15 mouse cellular contexts compared by ENCODE assay signal in genomic region chr6:50328901-50329300, GRCm38 (mm10).
A peak's percentile ranks its signal among the peaks of the same experiment; 100 is the strongest.
DNase-seq lines count a peak whose midpoint lies in the region; ATAC-seq and TF ChIP-seq lines count a peak whose summit lies in the region.
"Had no signal": no experiment of that assay in that cellular context is flagged by ENCODE, and none has a peak within 500 bp of the region (broad histone marks: within the 10 kb centered on the region; RNA-seq: fewer than 3 reads in every experiment).

No protein-coding gene starts in this region.

- DNase-seq in heart, postnatal 0 days (ENCODE audit: low spot score), result peak; percentile 48
- no peak for DNase-seq in heart, adult 8-10 months (ENCODE audit: low spot score)
- DNase-seq in NIH3T3 (ENCODE audit: low read depth), result peak; percentile 55
- DNase-seq in embryonic facial prominence, embryonic 14.5 days (ENCODE audit: low spot score), result peak; percentile 61
- no peak for DNase-seq in retina, embryonic 14.5 days (ENCODE audit: low spot score)
- DNase-seq in ovary, postnatal 10 days (ENCODE audit: low spot score), result no peak
- DNase-seq: adrenal gland, postnatal 25 days; cerebellum, adult 9-10 months; liver, embryonic 13.5 days; right cerebral cortex, postnatal 25 days; thymus, adult 18-20 months had no signal

- peak overlapping the region; percentile 54; the same call in 1 of the 2 replicates for H3K27ac ChIP-seq in heart, postnatal 0 days (ENCODE audit: low read depth)
- H3K27ac ChIP-seq in embryonic facial prominence, embryonic 14.5 days (replicated peaks; ENCODE audit: low read depth, low read length), result 0 out of 2 replicates have a peak overlapping the region, but pooled peaks have one; percentile 10
- H3K27ac ChIP-seq in lung, embryonic 15.5 days, result peak overlapping the region; percentile 27; the same call in 1 of the 2 replicates
- no peak overlapping the region for H3K27ac ChIP-seq in neural tube, embryonic 15.5 days (replicated peaks)
- H3K27ac ChIP-seq: liver, embryonic 13.5 days; neural tube, embryonic 13.5 days had no signal

- H3K4me2 ChIP-seq in heart, postnatal 0 days (ENCODE audit: low read depth, low read length), result no peak overlapping the region
- no peak overlapping the region for H3K4me2 ChIP-seq in embryonic facial prominence, embryonic 14.5 days (ENCODE audit: low read depth, low read length)
- peak overlapping the region; percentile 21; the same call in 1 of the 2 replicates for H3K4me2 ChIP-seq in lung, embryonic 15.5 days
- no peak overlapping the region for H3K4me2 ChIP-seq in neural tube, embryonic 15.5 days
- H3K4me2 ChIP-seq: liver, embryonic 13.5 days; midbrain, embryonic 11.5 days; neural tube, embryonic 13.5 days had no signal

- peak; percentile 52; the same call in 1 of the 2 replicates for ATAC-seq in heart, postnatal 0 days (ENCODE audit: insufficient read depth, low read depth)
- peak; percentile 57; the same call in 1 of the 2 replicates for ATAC-seq in embryonic facial prominence, embryonic 14.5 days (ENCODE audit: low read depth)
- peak; percentile 72; the same call in 1 of the 2 replicates for ATAC-seq in lung, embryonic 15.5 days (ENCODE audit: borderline replicate concordance, extremely low read depth, low FRiP score, low TSS enrichment)
- ATAC-seq in neural tube, embryonic 15.5 days (ENCODE audit: low FRiP score), result no peak

- H3K9me3 ChIP-seq in heart, postnatal 0 days (replicated peaks; ENCODE audit: control insufficient read depth, low read length), result no peaks in the 10 kb centered on the region
- H3K9me3 ChIP-seq in embryonic facial prominence, embryonic 14.5 days (ENCODE audit: control insufficient read depth, low read length), result no peaks in the 10 kb centered on the region
- no peaks in the 10 kb centered on the region for H3K9me3 ChIP-seq in lung, embryonic 15.5 days
- no peaks in the 10 kb centered on the region for H3K9me3 ChIP-seq in neural tube, embryonic 15.5 days (replicated peaks)
- H3K9me3 ChIP-seq: liver, embryonic 13.5 days; neural tube, embryonic 13.5 days had no signal

- H3K27me3 ChIP-seq in heart, postnatal 0 days (ENCODE audit: control insufficient read depth, insufficient read depth, low read length), result no peaks in the 10 kb centered on the region
- no peaks in the 10 kb centered on the region for H3K27me3 ChIP-seq in embryonic facial prominence, embryonic 14.5 days (replicated peaks; ENCODE audit: control insufficient read depth, insufficient read depth, low read length)
- no peaks in the 10 kb centered on the region for H3K27me3 ChIP-seq in lung, embryonic 15.5 days
- no peaks in the 10 kb centered on the region for H3K27me3 ChIP-seq in neural tube, embryonic 15.5 days (replicated peaks)
- H3K27me3 ChIP-seq: liver, embryonic 13.5 days; neural tube, embryonic 13.5 days had no signal

- no peak for TF ChIP-seq CTCF in heart, postnatal 0 days (IDR thresholded peaks at IDR 0.05; ENCODE audit: low read depth)

- H3K36me3 ChIP-seq in heart, postnatal 0 days (replicated peaks; ENCODE audit: control insufficient read depth, insufficient read depth, low read length), result peaks cover 7% of the 10 kb centered on the region; the same call in 1 of the 2 replicates
- H3K36me3 ChIP-seq in embryonic facial prominence, embryonic 14.5 days (ENCODE audit: control insufficient read depth, insufficient read depth, low read length), result 0 out of 2 replicates have a peak, but pooled peaks cover 6% of the 10 kb centered on the region
- no peaks in the 10 kb centered on the region for H3K36me3 ChIP-seq in lung, embryonic 15.5 days
- H3K36me3 ChIP-seq in neural tube, embryonic 15.5 days, result no peaks in the 10 kb centered on the region
- H3K36me3 ChIP-seq: liver, embryonic 13.5 days; neural tube, embryonic 13.5 days had no signal

- no peak overlapping the region for H3K9ac ChIP-seq in heart, postnatal 0 days (replicated peaks; ENCODE audit: low read depth, low read length)
- H3K9ac ChIP-seq in embryonic facial prominence, embryonic 14.5 days (ENCODE audit: low read depth, low read length), result no peak overlapping the region
- no peak overlapping the region for H3K9ac ChIP-seq in lung, embryonic 15.5 days
- H3K9ac ChIP-seq in neural tube, embryonic 15.5 days (replicated peaks), result no peak overlapping the region
- H3K9ac ChIP-seq: liver, embryonic 13.5 days; neural tube, embryonic 13.5 days had no signal

- TF ChIP-seq EP300 in heart, postnatal 0 days (IDR thresholded peaks at IDR 0.05; ENCODE audit: low read depth), result no peak

- 0 out of 2 replicates have a peak, but pooled peaks cover 4% of the 10 kb centered on the region for H3K4me1 ChIP-seq in heart, postnatal 0 days (ENCODE audit: control insufficient read depth, insufficient read depth)
- peaks cover 8% of the 10 kb centered on the region; the same call in 1 of the 2 replicates for H3K4me1 ChIP-seq in embryonic facial prominence, embryonic 14.5 days (ENCODE audit: control insufficient read depth, insufficient read depth, low read length)
- H3K4me1 ChIP-seq in lung, embryonic 15.5 days, result peaks cover 14% of the 10 kb centered on the region
- H3K4me1 ChIP-seq in neural tube, embryonic 15.5 days, result no peaks in the 10 kb centered on the region
- H3K4me1 ChIP-seq: liver, embryonic 13.5 days; neural tube, embryonic 13.5 days had no signal

- WGBS in heart, postnatal 0 days, result 31% methylated on average over 7 of the region's 7 CpGs
- 38% methylated on average over 7 of the region's 7 CpGs for WGBS in embryonic facial prominence, embryonic 14.5 days
- 19% methylated on average over 7 of the region's 7 CpGs for WGBS in lung, embryonic 15.5 days
- WGBS in neural tube, embryonic 15.5 days, result 36% methylated on average over 7 of the region's 7 CpGs

- no peak overlapping the region for H3K4me3 ChIP-seq in heart, postnatal 0 days (ENCODE audit: low read depth, low read length)
- H3K4me3 ChIP-seq in embryonic facial prominence, embryonic 14.5 days (ENCODE audit: low read depth, low read length), result no peak overlapping the region
- no peak overlapping the region for H3K4me3 ChIP-seq in lung, embryonic 15.5 days
- H3K4me3 ChIP-seq in neural tube, embryonic 15.5 days (replicated peaks), result no peak overlapping the region
- H3K4me3 ChIP-seq: liver, embryonic 13.5 days; neural tube, embryonic 13.5 days had no signal

Comparison
In these comparisons a context has a peak if more than half of its experiments do, and no peak if none do; other contexts are left out.
1. DNase-seq: peak in heart, postnatal 0 days (single experiment), NIH3T3 (single experiment) and embryonic facial prominence, embryonic 14.5 days (single experiment); none in heart, adult 8-10 months (single experiment), retina, embryonic 14.5 days (single experiment) and ovary, postnatal 10 days (single experiment).